In the genomic region with DNA sequence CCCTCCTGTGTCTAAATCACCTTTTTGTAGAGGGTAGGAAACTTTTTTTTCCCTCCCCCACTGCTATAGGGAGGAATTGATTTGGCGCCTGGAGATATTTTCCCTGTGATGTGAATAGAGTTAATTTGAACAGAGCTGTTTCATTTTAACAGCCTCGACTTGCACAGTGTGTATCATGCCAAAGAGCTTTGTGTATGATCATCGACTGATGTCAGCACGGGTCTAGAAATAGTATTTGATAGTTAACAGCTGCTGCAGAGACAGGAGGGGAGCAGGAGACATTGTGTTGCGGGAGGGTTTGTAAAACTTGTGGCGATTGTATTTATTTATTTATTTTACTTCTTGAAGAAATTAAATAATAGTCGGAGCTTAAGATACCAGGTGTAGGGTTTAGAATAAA, we compare ENCODE assay signal across 14 mouse cellular contexts. TPM values are rescaled to one million over a fixed set of nuclear protein-coding genes. Genes with fewer than 3 reads are reported as not detected.
A peak's percentile ranks its signal among the peaks of the same experiment; 100 is the strongest.
DNase-seq lines count a peak whose midpoint lies in the region; ATAC-seq and TF ChIP-seq lines count a peak whose summit lies in the region.
"Had no signal": no experiment of that assay in that cellular context is flagged by ENCODE, and none has a peak within 500 bp of the region (broad histone marks: within the 10 kb centered on the region; RNA-seq: fewer than 3 reads in every experiment).

No protein-coding gene starts in this region.

- no peak overlapping the region for H3K9ac ChIP-seq in forebrain, embryonic 14.5 days (ENCODE audit: low read length)
- H3K9ac ChIP-seq in forebrain, embryonic 15.5 days (replicated peaks), result no peak overlapping the region
- no peak overlapping the region for H3K9ac ChIP-seq in heart, embryonic 16.5 days (ENCODE audit: low read length)
- no peak overlapping the region for H3K9ac ChIP-seq in limb, embryonic 14.5 days (ENCODE audit: low read depth, low read length, severe bottlenecking)
- H3K9ac ChIP-seq in intestine, embryonic 16.5 days (ENCODE audit: low read depth, low read length), result no peak overlapping the region
- H3K9ac ChIP-seq: liver, embryonic 15.5 days; midbrain, embryonic 13.5 days had no signal

- no peak for TF ChIP-seq CTCF in cerebellum, adult 2 months (IDR thresholded peaks at IDR 0.05; ENCODE audit: borderline replicate concordance, insufficient read depth, low read depth, low read length)

- H3K9me3 ChIP-seq in forebrain, embryonic 14.5 days (replicated peaks; ENCODE audit: control insufficient read depth, low read length), result no peaks in the 10 kb centered on the region
- H3K9me3 ChIP-seq in forebrain, embryonic 15.5 days, result no peaks in the 10 kb centered on the region
- no peaks in the 10 kb centered on the region for H3K9me3 ChIP-seq in heart, embryonic 16.5 days (replicated peaks; ENCODE audit: control insufficient read depth, low read length)
- no peaks in the 10 kb centered on the region for H3K9me3 ChIP-seq in limb, embryonic 14.5 days (ENCODE audit: control insufficient read depth, low read length)
- H3K9me3 ChIP-seq in intestine, embryonic 16.5 days (ENCODE audit: control insufficient read depth, low read length), result no peaks in the 10 kb centered on the region
- H3K9me3 ChIP-seq: liver, embryonic 15.5 days; midbrain, embryonic 13.5 days had no signal

- H3K4me2 ChIP-seq in forebrain, embryonic 14.5 days (ENCODE audit: low read length), result no peak overlapping the region
- H3K4me2 ChIP-seq in forebrain, embryonic 15.5 days (replicated peaks), result no peak overlapping the region
- H3K4me2 ChIP-seq in heart, embryonic 16.5 days (ENCODE audit: low read depth, low read length), result peak overlapping the region; percentile 40
- H3K4me2 ChIP-seq in limb, embryonic 14.5 days (replicated peaks; ENCODE audit: low read depth, low read length, severe bottlenecking), result peak overlapping the region; percentile 20; the same call in 1 of the 2 replicates
- no peak overlapping the region for H3K4me2 ChIP-seq in intestine, embryonic 16.5 days (ENCODE audit: low read depth, low read length)
- H3K4me2 ChIP-seq: liver, embryonic 15.5 days; midbrain, embryonic 13.5 days had no signal

- H3K36me3 ChIP-seq in forebrain, embryonic 14.5 days (ENCODE audit: control insufficient read depth, insufficient read depth, low read length), result no peaks in the 10 kb centered on the region
- H3K36me3 ChIP-seq in forebrain, embryonic 15.5 days, result no peaks in the 10 kb centered on the region
- H3K36me3 ChIP-seq in heart, embryonic 16.5 days (ENCODE audit: control insufficient read depth, insufficient read depth), result no peaks in the 10 kb centered on the region
- no peaks in the 10 kb centered on the region for H3K36me3 ChIP-seq in limb, embryonic 14.5 days (ENCODE audit: control insufficient read depth, insufficient read depth, low read length)
- H3K36me3 ChIP-seq in intestine, embryonic 16.5 days (ENCODE audit: control insufficient read depth, insufficient read depth, low read length), result no peaks in the 10 kb centered on the region
- H3K36me3 ChIP-seq: liver, embryonic 15.5 days; midbrain, embryonic 13.5 days had no signal

- peaks cover 5% of the 10 kb centered on the region; the same call in 1 of the 2 replicates for H3K4me1 ChIP-seq in forebrain, embryonic 14.5 days (ENCODE audit: control insufficient read depth, insufficient read depth, low read length)
- peaks cover 13% of the 10 kb centered on the region for H3K4me1 ChIP-seq in forebrain, embryonic 15.5 days
- H3K4me1 ChIP-seq in heart, embryonic 16.5 days (ENCODE audit: control insufficient read depth, insufficient read depth, low read length), result peaks cover 16% of the 10 kb centered on the region
- H3K4me1 ChIP-seq in limb, embryonic 14.5 days (ENCODE audit: control insufficient read depth, insufficient read depth, low read length), result 0 out of 2 replicates have a peak, but pooled peaks cover 4% of the 10 kb centered on the region
- H3K4me1 ChIP-seq in cerebellum, adult 2 months (ENCODE audit: control insufficient read depth, insufficient read depth, low read length), result no peaks in the 10 kb centered on the region
- H3K4me1 ChIP-seq in intestine, embryonic 16.5 days (ENCODE audit: control insufficient read depth, insufficient read depth, low read length), result no peaks in the 10 kb centered on the region
- H3K4me1 ChIP-seq: liver, embryonic 15.5 days had no signal

- H3K4me3 ChIP-seq in forebrain, embryonic 14.5 days (ENCODE audit: low read depth, low read length), result no peak overlapping the region
- no peak overlapping the region for H3K4me3 ChIP-seq in forebrain, embryonic 15.5 days
- no peak overlapping the region for H3K4me3 ChIP-seq in heart, embryonic 16.5 days (ENCODE audit: low read length)
- H3K4me3 ChIP-seq in limb, embryonic 14.5 days (replicated peaks; ENCODE audit: low read length), result 0 out of 2 replicates have a peak overlapping the region, but pooled peaks have one; percentile 1
- no peak overlapping the region for H3K4me3 ChIP-seq in cerebellum, adult 2 months (replicated peaks; ENCODE audit: insufficient read depth, low read depth, low read length)
- H3K4me3 ChIP-seq in intestine, embryonic 16.5 days (ENCODE audit: low read length), result no peak overlapping the region
- H3K4me3 ChIP-seq: liver, embryonic 15.5 days; midbrain, embryonic 13.5 days had no signal

- no peak for TF ChIP-seq POLR2A in limb, embryonic 14.5 days (IDR thresholded peaks at IDR 0.05; ENCODE audit: borderline replicate concordance, extremely low read depth, insufficient read depth, insufficient read length)
- no peak for TF ChIP-seq POLR2A in cerebellum, adult 2 months (IDR thresholded peaks at IDR 0.05; ENCODE audit: borderline replicate concordance, insufficient read depth, low read length)

- WGBS in forebrain, embryonic 14.5 days, result 57% methylated on average over 7 of the region's 7 CpGs
- WGBS in forebrain, embryonic 15.5 days, result 42% methylated on average over 7 of the region's 7 CpGs
- WGBS in heart, embryonic 16.5 days, result 41% methylated on average over 7 of the region's 7 CpGs
- WGBS in limb, embryonic 14.5 days, result 33% methylated on average over 7 of the region's 7 CpGs
- 45% methylated on average over 7 of the region's 7 CpGs for WGBS in cerebellum, adult 2 months
- 52% methylated on average over 7 of the region's 7 CpGs for WGBS in intestine, embryonic 16.5 days

- DNase-seq in forebrain, embryonic 14.5 days (ENCODE audit: low spot score), result peak; percentile 45
- no peak for DNase-seq in heart, adult 9 months (ENCODE audit: low spot score in 2 of 2)
- DNase-seq in brain, adult 2 months (ENCODE audit: low read depth, low spot score), result peak; percentile 6
- DNase-seq in limb, embryonic 14.5 days (ENCODE audit: low spot score), result peak; percentile 65
- no peak for DNase-seq in cerebellum, adult 2 months
- DNase-seq: cerebellum, adult 11 months; cerebellum, postnatal 36 days; thymus, postnatal 4 days had no signal

- ATAC-seq in forebrain, embryonic 14.5 days, result no peak
- ATAC-seq in forebrain, embryonic 15.5 days (replicated peaks), result no peak
- no peak for ATAC-seq in heart, embryonic 16.5 days (replicated peaks; ENCODE audit: extremely low read depth, insufficient read depth, low FRiP score)
- peak; percentile 60; the same call in 1 of the 2 replicates for ATAC-seq in limb, embryonic 14.5 days (ENCODE audit: low FRiP score, low read depth)
- no peak for ATAC-seq in intestine, embryonic 16.5 days
- ATAC-seq: midbrain, embryonic 13.5 days had no signal

- H3K27ac ChIP-seq in forebrain, embryonic 14.5 days (ENCODE audit: low read depth, low read length), result no peak overlapping the region
- H3K27ac ChIP-seq in forebrain, embryonic 15.5 days (replicated peaks), result no peak overlapping the region
- no peak overlapping the region for H3K27ac ChIP-seq in heart, embryonic 16.5 days (ENCODE audit: low read length)
- H3K27ac ChIP-seq in limb, embryonic 14.5 days (replicated peaks; ENCODE audit: low read depth, low read length), result no peak overlapping the region
- H3K27ac ChIP-seq in cerebellum, adult 2 months (ENCODE audit: insufficient read depth, low read length), result no peak overlapping the region
- no peak overlapping the region for H3K27ac ChIP-seq in intestine, embryonic 16.5 days (ENCODE audit: low read length)
- H3K27ac ChIP-seq: liver, embryonic 15.5 days; macrophage; midbrain, embryonic 13.5 days had no signal

- no peaks in the 10 kb centered on the region for H3K27me3 ChIP-seq in forebrain, embryonic 14.5 days (replicated peaks; ENCODE audit: control insufficient read depth, insufficient read depth, low read length)
- no peaks in the 10 kb centered on the region for H3K27me3 ChIP-seq in forebrain, embryonic 15.5 days
- H3K27me3 ChIP-seq in heart, embryonic 16.5 days (ENCODE audit: control insufficient read depth, insufficient read depth, low read length), result no peaks in the 10 kb centered on the region
- H3K27me3 ChIP-seq in limb, embryonic 14.5 days (ENCODE audit: control insufficient read depth, insufficient read depth, low read length), result no peaks in the 10 kb centered on the region
- H3K27me3 ChIP-seq in cerebellum, adult 2 months (ENCODE audit: control insufficient read depth, insufficient read depth, low read length), result no peaks in the 10 kb centered on the region
- no peaks in the 10 kb centered on the region for H3K27me3 ChIP-seq in intestine, embryonic 16.5 days (replicated peaks; ENCODE audit: control insufficient read depth, insufficient read depth, low read length)
- H3K27me3 ChIP-seq: liver, embryonic 15.5 days; midbrain, embryonic 13.5 days had no signal

RNA-seq across cellular contexts. Expression of gene Foxn3, which starts 36.2 kb away (rescaled TPM):
- polyA plus RNA-seq in forebrain, embryonic 14.5 days (2014; fragmentation: Nextera tagmentation; extraction: Ambion mirVana), result 61.6 and 69.2 TPM in 2 replicates
- polyA plus RNA-seq in forebrain, embryonic 15.5 days (2015; fragmentation: Nextera tagmentation; extraction: Ambion mirVana), result 86.4 and 90.5 TPM in 2 replicates
- 52.1 and 57.2 TPM in 2 replicates for polyA plus RNA-seq in heart, embryonic 16.5 days (2015; fragmentation: Nextera tagmentation; extraction: Ambion mirVana)
- 27.6 and 31.9 TPM in 2 replicates for polyA plus RNA-seq in limb, embryonic 14.5 days (2012; rRNA removed)
- polyA plus RNA-seq in limb, embryonic 14.5 days (2014; fragmentation: Nextera tagmentation; extraction: Ambion mirVana), result 118 and 139 TPM in 2 replicates
- polyA plus RNA-seq in cerebellum, adult 2 months (2012; rRNA removed), result 58.2 and 61.5 TPM in 2 replicates
- 43.0 and 45.2 TPM in 2 replicates for polyA plus RNA-seq in intestine, embryonic 16.5 days (2015; fragmentation: Nextera tagmentation; extraction: Ambion mirVana)

Comparison
In these comparisons a context has a peak if more than half of its experiments do, and no peak if none do; other contexts are left out.
1. DNase-seq: peak in forebrain, embryonic 14.5 days (single experiment), brain, adult 2 months (single experiment) and limb, embryonic 14.5 days (single experiment); none in heart, adult 9 months (0 of 2) and cerebellum, adult 2 months (0 of 2).
2. H3K4me2 ChIP-seq: peak in heart, embryonic 16.5 days (single experiment) and limb, embryonic 14.5 days (single experiment); none in forebrain, embryonic 14.5 days (single experiment), forebrain, embryonic 15.5 days (single experiment) and intestine, embryonic 16.5 days (single experiment).